Mouse (Mus musculus): ENCODE measurements around the gene Kcnmb4. TPM values are rescaled to one million over a fixed set of nuclear protein-coding genes. Genes with fewer than 3 reads are reported as not detected.

Gene Kcnmb4
- total and polyA plus RNA-seq, 3 experiments, result 0.80 to 1.1 (median 1.0) TPM

- no peaks in the 10 kb centered on the region for H3K9me3 ChIP-seq (replicated peaks; ENCODE audit: low read length)
- H3K4me2 ChIP-seq (ENCODE audit: insufficient read depth, low read depth, poor library complexity, severe bottlenecking), result no peak overlapping the region
- no peak for TF ChIP-seq TBP (conservative IDR thresholded peaks at IDR 0.05; ENCODE audit: low read depth, low read length)
- TF ChIP-seq MAX (IDR thresholded peaks at IDR 0.05; ENCODE audit: low read length), result no peak
- no peak for TF ChIP-seq CHD1 (IDR thresholded peaks at IDR 0.05; ENCODE audit: low read depth, low read length)
- no peak for TF ChIP-seq NELFE (IDR thresholded peaks at IDR 0.05; ENCODE audit: low read depth, low read length)
- no peak for TF ChIP-seq GABPA (IDR thresholded peaks at IDR 0.05; ENCODE audit: insufficient replicate concordance, low read depth, low read length)
- TF ChIP-seq ELF1 (IDR thresholded peaks at IDR 0.05; ENCODE audit: low read depth, low read length), result no peak
- no peak for TF ChIP-seq ZC3H11A (IDR thresholded peaks at IDR 0.05; ENCODE audit: low read depth, low read length)
- TF ChIP-seq E2F4 (IDR thresholded peaks at IDR 0.05; ENCODE audit: insufficient replicate concordance, low read depth, low read length), result no peak
- H3K4me3 ChIP-seq (replicated peaks in 1 of 3; ENCODE audit: low read depth in 2 of 3, low read length in 2 of 3, poor library complexity in 1 of 3), result no peak overlapping the region
- H3K36me3 ChIP-seq (replicated peaks in 1 of 2; ENCODE audit: control insufficient read depth in 1 of 2, insufficient read depth in 1 of 2, low read length in 1 of 2), result no peaks in the 10 kb centered on the region
- DNase-seq (ENCODE audit: extremely low read depth), result no peak
- peaks cover 11% of the 10 kb centered on the region for H3K27me3 ChIP-seq (replicated peaks)
- in situ Hi-C loops (cut with MboI; ENCODE audit: low pct_ligation_motif_present, low pct_unique_long_range_greater_than_20kb, low sequenced_read_pairs), result loop anchor here (25.0 kb wide), 2 partner anchors 133 to 367 kb away; no protein-coding TSS in a partner anchor
- H3K79me2 ChIP-seq (replicated peaks; ENCODE audit: control insufficient read depth, extremely low read depth, insufficient read depth, poor library complexity, severe bottlenecking), result no peaks in the 10 kb centered on the region
- H3K27ac ChIP-seq (ENCODE audit: insufficient read depth, low read depth), result no peak overlapping the region
- H3K4me1 ChIP-seq (ENCODE audit: control insufficient read depth in 1 of 2, insufficient read depth in 2 of 2), result peaks cover 2 to 19% of the 10 kb centered on the region in 2 experiments; a peak in 3 of 4 replicates
- no peak overlapping the region for H3K9ac ChIP-seq (ENCODE audit: insufficient read depth, low read depth)
- dilution Hi-C loops (cut with MboI; ENCODE audit: extremely low pct_ligation_motif_present, extremely low pct_unique_long_range_greater_than_20kb, low sequenced_read_pairs), result no loop called here
These were observed 3.3 kb downstream of the Kcnmb4 start for GRCm38 (mm10) chr10:116470306-116470925.

GRCm38 (mm10) chr10:116468094-116468493, 5.6 kb downstream of the Kcnmb4 start:
- H3K9ac ChIP-seq (ENCODE audit: insufficient read depth, low read depth), result no peak overlapping the region
- no peak overlapping the region for H3K27ac ChIP-seq (ENCODE audit: insufficient read depth, low read depth)
- no peaks in the 10 kb centered on the region for H3K9me3 ChIP-seq (replicated peaks; ENCODE audit: low read length)
- H3K36me3 ChIP-seq (replicated peaks in 1 of 2; ENCODE audit: control insufficient read depth in 1 of 2, insufficient read depth in 1 of 2, low read length in 1 of 2), result no peaks in the 10 kb centered on the region
- peaks cover 6% of the 10 kb centered on the region for H3K27me3 ChIP-seq (replicated peaks)
- DNase-seq (ENCODE audit: extremely low read depth), result no peak
- no peak overlapping the region for H3K4me2 ChIP-seq (ENCODE audit: insufficient read depth, low read depth, poor library complexity, severe bottlenecking)
- dilution Hi-C loops (cut with MboI; ENCODE audit: extremely low pct_ligation_motif_present, extremely low pct_unique_long_range_greater_than_20kb, low sequenced_read_pairs), result no loop called here
- no peak overlapping the region for H3K4me3 ChIP-seq (replicated peaks in 1 of 3; ENCODE audit: low read depth in 2 of 3, low read length in 2 of 3, poor library complexity in 1 of 3)
- no peak for TF ChIP-seq ZKSCAN1 (IDR thresholded peaks at IDR 0.05; ENCODE audit: borderline replicate concordance, low read depth, low read length)
- TF ChIP-seq PAX5 (IDR thresholded peaks at IDR 0.05; ENCODE audit: low read length), result no peak
- no peak for TF ChIP-seq CHD1 (IDR thresholded peaks at IDR 0.05; ENCODE audit: low read depth, low read length)
- no peak for TF ChIP-seq ELF1 (IDR thresholded peaks at IDR 0.05; ENCODE audit: low read depth, low read length)
- no peaks in the 10 kb centered on the region for H3K79me2 ChIP-seq (replicated peaks; ENCODE audit: control insufficient read depth, extremely low read depth, insufficient read depth, poor library complexity, severe bottlenecking)
- peaks cover 0 to 8% of the 10 kb centered on the region in 2 experiments; a peak in 2 of 4 replicates for H3K4me1 ChIP-seq (ENCODE audit: control insufficient read depth in 1 of 2, insufficient read depth in 2 of 2)
- in situ Hi-C loops (cut with MboI; ENCODE audit: low pct_ligation_motif_present, low pct_unique_long_range_greater_than_20kb, low sequenced_read_pairs), result loop anchor here (25.0 kb wide), 2 partner anchors 131 to 369 kb away; no protein-coding TSS in a partner anchor

- DNase-seq (ENCODE audit: extremely low read depth), result peak; percentile 87
- dilution Hi-C loops (cut with MboI; ENCODE audit: extremely low pct_ligation_motif_present, extremely low pct_unique_long_range_greater_than_20kb, low sequenced_read_pairs), result no loop called here
- TF ChIP-seq SMC3 (IDR thresholded peaks at IDR 0.05; ENCODE audit: low read depth, low read length) (peak; percentile 97), GABPA (IDR thresholded peaks at IDR 0.05; ENCODE audit: insufficient replicate concordance, low read depth, low read length) (no peak), IRF4 (IDR thresholded peaks at IDR 0.05; ENCODE audit: low read depth, low read length) (peak; percentile 76), MXI1 (IDR thresholded peaks at IDR 0.05; ENCODE audit: low read depth, low read length) (peak; percentile 51; the same call in 1 of the 2 replicates), JUND (conservative IDR thresholded peaks at IDR 0.05; ENCODE audit: low read depth, low read length) (peak; percentile 71), NRF1 (IDR thresholded peaks at IDR 0.05; ENCODE audit: low read depth, low read length) (no peak; the same call in 1 of the 2 replicates), NELFE (IDR thresholded peaks at IDR 0.05; ENCODE audit: low read depth, low read length) (0 out of 2 replicates have a peak, but pooled peaks have one; percentile 37), KAT2A (IDR thresholded peaks at IDR 0.05; ENCODE audit: insufficient replicate concordance, low read length) (no peak), POLR2AphosphoS2 (IDR thresholded peaks at IDR 0.05; ENCODE audit: low read depth, low read length) (no peak), MAZ (IDR thresholded peaks at IDR 0.05; ENCODE audit: low read depth, low read length) (no peak), USF2 (conservative IDR thresholded peaks at IDR 0.05; ENCODE audit: low read depth, low read length) (no peak), MAFK (IDR thresholded peaks at IDR 0.05; ENCODE audit: insufficient replicate concordance, low read length) (no peak), BHLHE40 (IDR thresholded peaks at IDR 0.05; ENCODE audit: low read depth, low read length) (no peak), RAD21 (IDR thresholded peaks at IDR 0.05; ENCODE audit: low read depth, low read length) (peak; percentile 96), MAX (IDR thresholded peaks at IDR 0.05; ENCODE audit: low read length) (peak; percentile 82), ELF1 (IDR thresholded peaks at IDR 0.05; ENCODE audit: low read depth, low read length) (no peak)
These were observed 9.8 kb downstream of the Kcnmb4 start for GRCm38 (mm10) chr10:116463753-116464345.

More at GRCm38 (mm10) chr10:116463753-116464345, 9.8 kb downstream of the Kcnmb4 start:
- Histone ChIP-seq H3K9ac (ENCODE audit: insufficient read depth, low read depth) (peak overlapping the region; percentile 47; the same call in 1 of the 2 replicates), H3K79me2 (replicated peaks; ENCODE audit: control insufficient read depth, extremely low read depth, insufficient read depth, poor library complexity, severe bottlenecking) (no peaks in the 10 kb centered on the region), H3K4me2 (ENCODE audit: insufficient read depth, low read depth, poor library complexity, severe bottlenecking) (peak overlapping the region; percentile 21; the same call in 1 of the 2 replicates), H3K27ac (ENCODE audit: insufficient read depth, low read depth) (no peak overlapping the region), H3K36me3 (replicated peaks in 1 of 2; ENCODE audit: control insufficient read depth in 1 of 2, insufficient read depth in 1 of 2, low read length in 1 of 2) (no peaks in the 10 kb centered on the region), H3K27me3 (replicated peaks) (no peaks in the 10 kb centered on the region), H3K9me3 (replicated peaks; ENCODE audit: low read length) (no peaks in the 10 kb centered on the region), H3K4me1 (ENCODE audit: control insufficient read depth in 1 of 2, insufficient read depth in 2 of 2) (peaks cover 0 to 2% of the 10 kb centered on the region in 2 experiments; a peak in 1 of 4 replicates), H3K4me3 (replicated peaks in 1 of 3; ENCODE audit: low read depth in 2 of 3, low read length in 2 of 3, poor library complexity in 1 of 3) (peak overlapping the region in 1 of 3 experiments; percentile 25)
- in situ Hi-C loops (cut with MboI; ENCODE audit: low pct_ligation_motif_present, low pct_unique_long_range_greater_than_20kb, low sequenced_read_pairs), result loop anchor here (25.0 kb wide), 2 partner anchors 127 to 373 kb away; no protein-coding TSS in a partner anchor

Data from CH12.LX (cell line).